Mouse (Mus musculus) neural tube, embryonic 13.5 days (tissue): Measurements from ENCODE around the gene Xpa. TPM values are rescaled to one million over a fixed set of nuclear protein-coding genes. Genes with fewer than 3 reads are reported as not detected.

Experiments
- ATAC-seq: fragments of 200-750 bp; cut with Nextera tagmentation; 2 replicates; pipeline ENCODE4 v1.8.0; 2017; ENCODE audit warnings: low read depth, mild to moderate bottlenecking, moderate TSS enrichment, moderate library complexity
- H3K27ac ChIP-seq: fragments of 300-500 bp; sonication (generic); replicated peaks from 2 replicates; pipeline ENCODE4 v1.5.1; 2015; ENCODE audit warnings: moderate library complexity, mild to moderate bottlenecking, inconsistent platforms
- H3K27me3 ChIP-seq: fragments of 300-500 bp; sonication (generic); 2 replicates; pipeline ENCODE4 v1.6.1; 2015; ENCODE audit warnings: mild to moderate bottlenecking, inconsistent platforms
- H3K36me3 ChIP-seq: fragments of 300-500 bp; sonication (generic); 2 replicates; pipeline ENCODE4 v1.6.1; 2015; ENCODE audit warnings: mild to moderate bottlenecking, inconsistent platforms
- H3K4me1 ChIP-seq: fragments of 300-500 bp; sonication (generic); replicated peaks from 2 replicates; pipeline ENCODE4 v1.6.1; 2015; ENCODE audit warnings: inconsistent platforms
- H3K4me2 ChIP-seq: fragments of 300-500 bp; sonication (generic); 2 replicates; pipeline ENCODE4 v1.6.1; 2015; ENCODE audit warnings: inconsistent platforms, mild to moderate bottlenecking, moderate library complexity
- H3K4me3 ChIP-seq: fragments of 300-500 bp; sonication (generic); 2 replicates; pipeline ENCODE4 v1.5.1; 2015; ENCODE audit warnings: mild to moderate bottlenecking, inconsistent platforms
- H3K9ac ChIP-seq: fragments of 300-500 bp; sonication (generic); 2 replicates; pipeline ENCODE4 v1.6.1; 2015; ENCODE audit warnings: moderate library complexity, mild to moderate bottlenecking, inconsistent platforms
- H3K9me3 ChIP-seq: fragments of 300-500 bp; sonication (generic); 2 replicates; pipeline ENCODE4 v1.6.1; 2016; ENCODE audit warnings: inconsistent platforms
- WGBS: fragments of 180-500 bp; shearing (Covaris S2); methylation state at CpG from one replicate; pipeline ENCODE4 v1.1.7; 2015; 5-methylcytosine and 5-hydroxymethylcytosine counted together
- polyA plus RNA-seq: library from polyadenylated mRNA; unstranded; fragments of >200 nt; fragmentation: Nextera tagmentation; extraction: Ambion mirVana; gene quantifications from 2 replicates; pipeline ENCODE4 v1.2.1, GENCODE M21; 2015

Xpa gene
- polyA plus RNA-seq, 1 experiment from 2014 or later: 32.8 TPM

- H3K4me1 ChIP-seq: no peaks in the 10 kb centered on the region
- H3K4me2 ChIP-seq: no peak overlapping the region
- 83% methylated on average over 8 of the region's 8 CpGs for WGBS
Observed at GRCm38 (mm10) chr4:46185423-46185822, 10.7 kb downstream of the Xpa start.

DNA sequence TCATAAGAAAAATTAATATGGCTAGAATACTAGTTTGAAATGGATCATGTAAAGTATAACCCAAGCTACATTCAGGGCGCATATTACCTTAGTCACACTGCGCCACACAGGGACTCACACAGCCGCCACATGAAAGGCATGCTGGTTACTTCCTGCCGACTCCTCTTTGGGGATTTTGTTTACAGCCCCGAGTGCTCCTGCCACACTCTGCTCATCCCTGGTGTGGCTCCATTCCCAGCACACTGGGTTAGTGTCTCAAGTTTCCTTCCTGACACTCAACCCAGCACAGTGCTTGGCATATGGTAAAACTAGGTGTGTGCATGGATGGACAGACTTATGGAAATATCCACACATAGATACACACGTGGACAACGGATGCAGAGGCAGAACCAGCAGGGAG is 13.9 kb downstream of the Xpa start:
- Histone ChIP-seq H3K4me2 (no peak overlapping the region), H3K4me3 (no peak overlapping the region), H3K4me1 (no peaks in the 10 kb centered on the region), H3K27ac (no peak overlapping the region), H3K9ac (no peak overlapping the region), H3K27me3 (no peaks in the 10 kb centered on the region), H3K36me3 (peaks cover 90% of the 10 kb centered on the region), H3K9me3 (no peaks in the 10 kb centered on the region)
- WGBS: 93% methylated on average over 7 of the region's 7 CpGs
- ATAC-seq: no peak

More at GRCm38 (mm10) chr4:46185423-46185822, 10.7 kb downstream of the Xpa start:
- Histone ChIP-seq H3K27me3 (no peaks in the 10 kb centered on the region), H3K9ac (no peak overlapping the region), H3K36me3 (peaks cover 88% of the 10 kb centered on the region), H3K27ac (no peak overlapping the region), H3K4me3 (no peak overlapping the region), H3K9me3 (no peaks in the 10 kb centered on the region)
- ATAC-seq: no peak

- WGBS: 57% methylated on average over 6 of the region's 6 CpGs
- no peak overlapping the region for H3K9ac ChIP-seq
- H3K27me3 ChIP-seq: no peaks in the 10 kb centered on the region
- no peaks in the 10 kb centered on the region for H3K4me1 ChIP-seq
- no peaks in the 10 kb centered on the region for H3K9me3 ChIP-seq
- no peak overlapping the region for H3K4me3 ChIP-seq
- peaks cover 96% of the 10 kb centered on the region for H3K36me3 ChIP-seq
- H3K27ac ChIP-seq: no peak overlapping the region
- no peak overlapping the region for H3K4me2 ChIP-seq
- no peak for ATAC-seq
Observed at GRCm38 (mm10) chr4:46181168-46181567, 14.9 kb downstream of the Xpa start.

DNA sequence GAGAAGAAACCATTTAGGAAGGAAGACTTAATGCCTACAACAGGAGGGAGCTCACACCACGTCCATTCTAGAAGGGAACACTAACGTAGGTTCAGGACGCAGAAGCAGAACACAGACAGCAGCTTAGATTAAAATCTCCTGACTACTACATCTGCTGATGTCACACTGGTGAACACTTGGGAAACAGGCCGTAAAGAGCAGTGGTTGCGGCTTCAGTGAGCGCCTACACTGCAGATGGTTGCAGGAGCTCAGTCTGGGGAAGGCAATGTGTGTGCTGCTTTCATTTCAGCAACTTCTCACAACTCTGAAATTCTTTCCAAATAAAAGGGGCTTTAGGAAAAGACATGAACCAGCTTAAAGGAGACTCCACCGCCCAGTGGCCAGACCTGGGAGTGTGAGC is 18.6 kb downstream of the Xpa start:
- Histone ChIP-seq H3K4me3 (no peak overlapping the region), H3K9ac (no peak overlapping the region), H3K27me3 (no peaks in the 10 kb centered on the region), H3K4me1 (no peaks in the 10 kb centered on the region), H3K4me2 (no peak overlapping the region), H3K36me3 (peaks cover 95% of the 10 kb centered on the region), H3K27ac (no peak overlapping the region), H3K9me3 (no peaks in the 10 kb centered on the region)
- no peak for ATAC-seq
- WGBS: 90% methylated on average over 7 of the region's 7 CpGs

DNA sequence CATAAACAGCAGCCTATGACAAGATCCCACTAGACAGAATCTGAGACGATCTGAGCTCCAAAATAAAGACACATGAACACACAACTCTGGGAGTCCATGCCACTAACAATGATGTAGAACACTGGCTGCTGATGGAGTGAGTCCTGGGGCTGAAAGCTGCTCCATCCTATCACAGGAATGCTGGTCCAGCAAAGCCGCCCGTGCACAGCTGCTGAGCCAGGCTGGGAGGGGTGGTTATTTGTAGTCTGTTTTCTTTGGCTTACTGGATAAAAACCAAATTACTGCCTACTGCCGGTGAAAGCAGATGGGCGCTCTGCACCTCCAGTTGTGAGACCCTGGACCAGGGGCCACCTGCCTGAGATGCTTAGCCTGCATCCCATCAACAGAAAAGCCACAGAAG is 19.1 kb downstream of the Xpa start:
- Histone ChIP-seq H3K27me3 (no peaks in the 10 kb centered on the region), H3K4me2 (no peak overlapping the region), H3K36me3 (peaks cover 95% of the 10 kb centered on the region), H3K4me1 (no peaks in the 10 kb centered on the region), H3K27ac (no peak overlapping the region), H3K9ac (no peak overlapping the region), H3K4me3 (no peak overlapping the region), H3K9me3 (no peaks in the 10 kb centered on the region)
- ATAC-seq: no peak
- 77% methylated on average over 5 of the region's 5 CpGs for WGBS

DNA sequence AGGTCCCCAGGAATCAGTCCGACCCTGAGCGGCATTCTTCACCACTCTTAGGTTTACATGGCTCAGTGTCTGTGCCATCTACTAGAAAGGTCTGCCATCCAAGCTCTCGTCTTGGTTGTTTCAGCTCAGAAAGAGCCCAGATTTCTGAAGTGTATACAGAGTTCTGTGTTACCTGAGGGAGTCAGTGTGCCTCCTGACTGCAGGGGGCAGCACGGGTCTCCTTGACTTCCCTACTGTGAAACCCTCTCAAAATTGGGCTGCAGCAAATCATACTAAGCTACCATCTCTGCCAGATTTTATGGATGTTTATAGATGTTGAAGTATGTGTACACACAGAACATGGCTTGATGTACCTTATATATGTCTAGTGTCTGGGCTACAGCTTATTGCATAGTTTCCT is 19.8 kb downstream of the Xpa start:
- Histone ChIP-seq H3K4me2 (no peak overlapping the region), H3K9ac (no peak overlapping the region), H3K9me3 (no peaks in the 10 kb centered on the region), H3K4me1 (no peaks in the 10 kb centered on the region), H3K27me3 (no peaks in the 10 kb centered on the region), H3K36me3 (peaks cover 95% of the 10 kb centered on the region), H3K4me3 (no peak overlapping the region), H3K27ac (no peak overlapping the region)
- 83% methylated on average over 4 of the region's 4 CpGs for WGBS
- ATAC-seq: no peak

GRCm38 (mm10) chr4:46171761-46172160 is 24.4 kb downstream of the Xpa start:
- no peak for ATAC-seq

DNA sequence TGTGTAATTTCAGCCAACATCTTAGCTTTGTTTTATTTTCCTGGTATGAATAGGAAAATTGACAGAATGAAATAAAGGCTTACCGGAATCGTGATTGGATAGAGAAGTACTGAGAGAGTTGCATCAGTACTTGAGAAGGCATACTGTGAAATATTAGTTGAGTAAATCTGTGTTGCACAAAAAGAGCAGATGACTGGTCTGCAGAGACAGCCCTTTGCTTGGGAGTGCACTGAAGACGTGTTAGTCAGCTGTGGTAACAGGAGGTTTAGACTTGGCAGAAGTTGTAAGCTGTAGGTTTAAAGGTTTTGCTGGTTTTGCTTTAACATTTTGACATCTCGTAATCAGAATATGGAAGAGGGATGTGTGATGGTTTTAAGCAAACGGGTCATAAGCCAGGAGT is 30.3 kb downstream of the Xpa start:
- WGBS: 94% methylated on average over 5 of the region's 5 CpGs
- Histone ChIP-seq H3K4me1 (no peaks in the 10 kb centered on the region), H3K9ac (no peak overlapping the region)

More at GRCm38 (mm10) chr4:46171761-46172160, 24.4 kb downstream of the Xpa start:
- Histone ChIP-seq H3K36me3 (peaks cover 98% of the 10 kb centered on the region), H3K27ac (no peak overlapping the region), H3K27me3 (no peaks in the 10 kb centered on the region), H3K4me3 (no peak overlapping the region), H3K4me2 (no peak overlapping the region), H3K9ac (no peak overlapping the region), H3K4me1 (no peaks in the 10 kb centered on the region), H3K9me3 (no peaks in the 10 kb centered on the region)
- WGBS: 87% methylated on average over 7 of the region's 7 CpGs

DNA sequence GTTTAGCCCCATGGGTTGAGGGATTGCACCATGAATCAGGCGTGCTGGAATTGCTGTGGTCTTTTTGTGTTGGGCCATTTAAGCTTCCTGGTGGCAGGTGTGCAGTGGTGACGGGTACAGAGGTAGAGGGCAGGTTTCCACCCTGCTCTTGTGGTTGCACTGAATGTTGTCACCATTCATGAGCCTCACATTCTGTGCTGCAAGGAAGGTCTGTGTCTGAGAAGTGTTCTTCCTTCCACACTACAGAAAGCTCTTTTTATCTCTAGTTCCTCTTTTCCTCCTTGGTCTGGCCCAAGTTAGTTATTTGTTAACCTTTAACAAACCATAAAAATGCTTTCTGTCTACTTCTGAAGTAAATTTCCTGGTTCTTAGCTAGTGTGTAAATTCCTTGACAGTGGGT is 32.1 kb downstream of the Xpa start:
- H3K27ac ChIP-seq: no peak overlapping the region
- H3K9ac ChIP-seq: no peak overlapping the region
- no peaks in the 10 kb centered on the region for H3K4me1 ChIP-seq
- no peaks in the 10 kb centered on the region for H3K9me3 ChIP-seq
- no peaks in the 10 kb centered on the region for H3K27me3 ChIP-seq
- no peak for ATAC-seq
- peaks cover 96% of the 10 kb centered on the region for H3K36me3 ChIP-seq
- no peak overlapping the region for H3K4me2 ChIP-seq
- no peak overlapping the region for H3K4me3 ChIP-seq
- 85% methylated on average over 2 of the region's 2 CpGs for WGBS

More for the DNA sequence above, 30.3 kb downstream of the Xpa start:
- no peaks in the 10 kb centered on the region for H3K27me3 ChIP-seq
- H3K36me3 ChIP-seq: peaks cover 98% of the 10 kb centered on the region
- ATAC-seq: no peak
- no peak overlapping the region for H3K27ac ChIP-seq
- no peaks in the 10 kb centered on the region for H3K9me3 ChIP-seq
- H3K4me2 ChIP-seq: no peak overlapping the region
- no peak overlapping the region for H3K4me3 ChIP-seq

DNA sequence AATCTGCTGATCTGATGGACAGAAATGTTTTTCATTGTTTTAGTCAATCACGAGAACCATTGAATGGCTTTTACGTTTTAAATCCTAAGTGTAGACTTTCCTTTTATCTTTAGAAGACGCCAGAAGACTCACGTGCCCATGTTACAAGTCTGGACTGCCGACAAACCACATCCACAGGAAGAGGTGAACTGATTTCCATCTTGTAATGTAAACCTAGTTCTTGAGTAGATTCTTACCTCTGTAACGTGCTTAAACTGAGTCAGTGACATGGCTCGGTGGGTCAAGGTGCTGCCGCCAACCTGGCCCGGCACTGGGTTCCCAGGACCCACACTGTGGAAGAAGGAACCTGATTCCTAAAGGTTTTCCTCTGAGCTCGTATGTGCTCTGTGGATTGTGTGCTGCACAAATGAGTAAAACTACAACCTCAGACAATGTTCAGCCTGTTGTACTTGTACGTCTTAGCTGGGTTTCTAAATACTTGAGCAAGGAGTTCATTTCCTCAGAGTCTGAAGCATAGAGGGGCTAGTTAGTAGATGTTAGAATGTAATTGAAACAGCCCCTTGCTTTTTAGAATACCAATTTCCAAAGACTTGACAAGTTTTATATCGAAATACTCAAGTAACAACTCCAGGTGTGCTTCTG is 44.1 kb downstream of the Xpa start:
- no peak for ATAC-seq
- Histone ChIP-seq H3K4me1 (no peaks in the 10 kb centered on the region), H3K36me3 (peaks cover 92% of the 10 kb centered on the region), H3K9ac (no peak overlapping the region), H3K9me3 (no peaks in the 10 kb centered on the region), H3K4me2 (no peak overlapping the region), H3K27me3 (no peaks in the 10 kb centered on the region), H3K27ac (no peak overlapping the region), H3K4me3 (no peak overlapping the region)
- WGBS: 95% methylated on average over 12 of the region's 12 CpGs

GRCm38 (mm10) chr4:46146881-46147280 is 49.2 kb downstream of the Xpa start:
- Histone ChIP-seq H3K4me1 (no peaks in the 10 kb centered on the region), H3K27ac (no peak overlapping the region), H3K9me3 (no peaks in the 10 kb centered on the region), H3K36me3 (peaks cover 57% of the 10 kb centered on the region), H3K4me2 (no peak overlapping the region), H3K4me3 (no peak overlapping the region), H3K27me3 (no peaks in the 10 kb centered on the region), H3K9ac (no peak overlapping the region)
- 97% methylated on average over 1 of the region's 1 CpGs for WGBS
- ATAC-seq: no peak

DNA sequence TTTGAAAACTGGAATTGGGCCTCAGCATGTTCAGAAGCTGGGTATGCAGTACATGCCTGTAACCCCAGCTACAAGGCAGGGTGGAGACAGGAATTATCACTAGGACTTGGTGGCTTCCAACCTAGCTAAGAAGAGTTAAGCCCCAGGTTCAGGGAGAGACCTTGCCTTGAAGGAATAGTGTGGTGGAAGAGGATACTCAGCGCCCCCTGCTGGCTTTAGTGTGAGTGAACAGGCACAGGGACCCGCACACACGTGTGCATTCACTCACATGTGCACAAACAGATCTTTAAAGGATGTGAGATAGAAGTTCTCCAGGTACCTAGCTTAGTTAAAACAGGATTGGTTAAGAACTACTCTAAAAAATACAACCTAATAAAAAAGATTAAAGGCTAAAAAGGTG is 51.8 kb downstream of the Xpa start:
- ATAC-seq: no peak
- no peaks in the 10 kb centered on the region for H3K9me3 ChIP-seq
- 67% methylated on average over 3 of the region's 3 CpGs for WGBS

More for the DNA sequence above, 51.8 kb downstream of the Xpa start:
- Histone ChIP-seq H3K4me3 (no peak overlapping the region), H3K27me3 (no peaks in the 10 kb centered on the region), H3K36me3 (peaks cover 32% of the 10 kb centered on the region), H3K4me1 (peaks cover 18% of the 10 kb centered on the region), H3K4me2 (no peak overlapping the region), H3K27ac (no peak overlapping the region), H3K9ac (no peak overlapping the region)
